Mouse (Mus musculus) spleen, adult 2 months (tissue): ENCODE results near the gene Gdf7.

ENCODE experiments used
- CTCF ChIP-seq: fragments of 200-500 bp; IDR thresholded peaks from 2 replicates; pipeline ENCODE4 v1.5.1; 2011; ENCODE audit warnings: mild to moderate bottlenecking, inconsistent platforms; ENCODE audit not compliant: insufficient read depth, insufficient read length, insufficient replicate concordance; ENCODE audit errors: extremely low read depth
- POLR2A ChIP-seq: fragments of 200-500 bp; IDR thresholded peaks from 2 replicates; pipeline ENCODE4 v1.6.1; 2011; ENCODE audit warnings: low read depth, low read length, inconsistent platforms

DNA sequence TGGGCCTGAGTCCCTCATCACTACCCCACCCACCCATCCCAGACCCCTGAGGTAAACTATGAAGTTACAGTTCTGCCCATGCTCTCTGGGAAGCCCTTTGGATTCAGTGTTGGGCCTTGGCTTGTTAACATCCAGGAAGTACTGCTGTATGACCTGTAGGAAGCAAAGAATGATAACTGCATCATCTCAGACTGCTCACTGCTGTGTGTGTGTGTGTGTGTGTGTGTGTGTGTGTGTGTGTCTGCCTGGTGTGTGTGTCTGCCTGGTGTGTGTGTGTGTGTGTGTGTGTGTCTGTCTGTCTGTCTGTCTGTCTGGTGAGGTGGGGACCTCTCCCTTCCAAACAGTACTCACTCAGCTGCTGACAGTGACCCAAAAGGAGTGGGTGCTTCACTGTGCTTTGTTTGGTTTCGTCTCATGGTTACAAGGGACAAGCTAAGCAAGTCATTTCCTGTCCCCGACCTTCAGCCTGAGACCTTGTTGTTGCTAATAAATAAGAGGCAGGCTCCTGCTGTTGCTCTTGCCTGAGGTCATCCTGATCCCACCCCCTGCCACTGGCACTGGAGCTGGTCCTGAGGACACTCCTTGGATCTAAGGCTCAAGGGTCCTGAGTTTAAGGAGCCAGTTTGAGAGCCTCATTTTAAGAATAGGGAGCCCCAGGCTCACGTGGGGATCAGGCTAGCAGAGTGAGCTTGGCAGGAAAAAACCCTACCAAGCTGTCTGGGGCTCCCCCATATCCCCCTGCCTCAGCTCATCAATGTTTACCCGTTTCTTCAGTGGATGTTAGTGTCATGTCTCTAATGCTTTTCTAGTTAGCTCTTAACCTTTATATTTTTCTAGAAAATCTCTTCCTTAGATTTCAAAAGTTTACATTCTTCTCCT, 49.5 kb upstream of the Gdf7 start:
- TF ChIP-seq CTCF = no peak
- TF ChIP-seq POLR2A = no peak
